ENCODE assay signal across 8 mouse cellular contexts in the genomic region with DNA sequence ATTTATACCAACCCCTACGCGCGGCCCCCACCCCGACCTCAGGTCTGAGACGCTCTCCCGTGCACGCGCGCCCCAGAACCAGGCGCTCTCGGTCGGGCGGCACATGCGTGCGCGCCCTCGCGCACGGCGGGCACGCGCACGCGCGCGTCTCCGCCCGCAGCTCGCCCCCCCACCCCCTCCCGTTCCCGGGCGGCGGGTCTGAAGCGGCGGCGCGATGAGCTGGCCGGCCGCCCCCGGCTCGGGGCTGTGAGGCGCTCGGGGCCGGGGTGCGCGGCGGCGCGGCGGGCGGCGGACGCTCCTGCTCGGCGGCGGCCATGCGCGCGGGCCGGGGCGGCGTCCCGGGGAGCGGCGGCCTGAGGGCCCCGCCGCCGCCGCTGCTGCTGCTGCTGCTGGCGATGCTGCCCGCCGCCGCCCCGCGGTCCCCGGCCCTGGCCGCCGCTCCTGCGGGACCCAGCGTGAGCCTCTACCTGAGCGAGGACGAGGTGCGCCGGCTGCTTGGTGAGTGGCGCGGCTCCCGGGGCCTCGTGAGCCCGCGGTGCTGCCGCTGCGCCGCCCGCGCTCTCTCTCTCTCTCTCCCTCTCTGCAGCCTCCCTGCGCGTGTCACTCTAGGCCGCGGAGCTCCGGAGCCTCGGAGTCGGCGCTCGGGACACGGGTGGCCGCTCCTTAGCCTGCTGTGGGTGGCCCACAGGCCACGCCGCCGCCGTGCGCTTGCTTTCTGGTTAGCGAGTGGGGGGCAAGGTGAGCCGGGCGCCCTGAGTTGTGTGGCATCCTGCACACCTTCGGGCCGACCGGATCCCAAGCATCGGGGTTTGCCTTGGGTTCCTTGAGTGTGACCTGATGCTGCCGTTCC. TPM values are rescaled to one million over a fixed set of nuclear protein-coding genes. Genes with fewer than 3 reads are reported as not detected.
DNase-seq lines count a peak whose midpoint lies in the region; ATAC-seq and TF ChIP-seq lines count a peak whose summit lies in the region.

A gene (plus strand): TSS at position 176 of the 850 bp plus-strand sequence.

- peak within 1 kb of the TSS; percentile 98 for H3K9ac ChIP-seq in embryonic facial prominence, embryonic 15.5 days
- H3K9ac ChIP-seq in kidney, embryonic 14.5 days (ENCODE audit: low read depth, low read length): peak within 1 kb of the TSS; percentile 98
- peak within 1 kb of the TSS; percentile 91 for H3K9ac ChIP-seq in limb, embryonic 15.5 days
- peak within 1 kb of the TSS; percentile 92 for H3K9ac ChIP-seq in stomach, embryonic 14.5 days (replicated peaks; ENCODE audit: low read depth, low read length)

- H3K4me3 ChIP-seq in bone marrow, adult 2 months (replicated peaks; ENCODE audit: control insufficient read depth, low read depth, low read length): peak within 1 kb of the TSS; percentile 48
- peak within 1 kb of the TSS; percentile 93 for H3K4me3 ChIP-seq in embryonic facial prominence, embryonic 15.5 days (replicated peaks)
- H3K4me3 ChIP-seq in heart, embryonic 10.5 days: peak within 1 kb of the TSS; percentile 83
- H3K4me3 ChIP-seq in kidney, embryonic 14.5 days (ENCODE audit: low read length): peak within 1 kb of the TSS; percentile 93
- peak within 1 kb of the TSS; percentile 63 for H3K4me3 ChIP-seq in limb, embryonic 15.5 days
- H3K4me3 ChIP-seq in stomach, embryonic 14.5 days (ENCODE audit: low read depth, low read length): peak within 1 kb of the TSS; percentile 93

- WGBS in bone marrow, adult 2 months: 3% methylated on average over 114 of the region's 119 CpGs
- whole genome bisulfite sequencing in embryonic facial prominence, embryonic 15.5 days: under 1% methylated on average over 66 of the region's 119 CpGs
- WGBS in heart, embryonic 10.5 days: 8% methylated on average over 113 of the region's 119 CpGs
- WGBS in kidney, embryonic 14.5 days: under 1% methylated on average over 78 of the region's 119 CpGs
- under 1% methylated on average over 77 of the region's 119 CpGs for WGBS in limb, embryonic 15.5 days
- WGBS in stomach, embryonic 14.5 days: under 1% methylated on average over 106 of the region's 119 CpGs

- DNase-seq in CD4-positive helper T cell, adult 2 months (ENCODE audit: low read depth, low spot score): peak; percentile 73
- peak; percentile 84 for DNase-seq in heart, embryonic 10.5 days (ENCODE audit: low spot score)
- DNase-seq in naive thymus-derived CD4-positive, alpha-beta T cell, adult 2 months (ENCODE audit: low read depth): peak; percentile 3

- TF ChIP-seq CTCF in bone marrow, adult 2 months (IDR thresholded peaks at IDR 0.05; ENCODE audit: control insufficient read depth, insufficient read depth, low read length): no peak

- no peaks in the 10 kb centered on the region for H3K9me3 ChIP-seq in embryonic facial prominence, embryonic 15.5 days (replicated peaks)
- no peaks in the 10 kb centered on the region for H3K9me3 ChIP-seq in heart, embryonic 10.5 days
- no peaks in the 10 kb centered on the region for H3K9me3 ChIP-seq in kidney, embryonic 14.5 days (ENCODE audit: control insufficient read depth, low read length)
- no peaks in the 10 kb centered on the region for H3K9me3 ChIP-seq in limb, embryonic 15.5 days
- H3K9me3 ChIP-seq in stomach, embryonic 14.5 days (ENCODE audit: control insufficient read depth, low read depth, low read length): no peaks in the 10 kb centered on the region

- H3K27ac ChIP-seq in bone marrow, adult 2 months (ENCODE audit: control insufficient read depth, insufficient read depth, low read depth, low read length, poor library complexity): no peak within 1 kb of the TSS; the same call in 1 of the 2 replicates
- H3K27ac ChIP-seq in embryonic facial prominence, embryonic 15.5 days (replicated peaks): peak within 1 kb of the TSS; percentile 92
- H3K27ac ChIP-seq in heart, embryonic 10.5 days: peak within 1 kb of the TSS; percentile 96
- H3K27ac ChIP-seq in kidney, embryonic 14.5 days (ENCODE audit: low read depth, low read length): peak within 1 kb of the TSS; percentile 85
- peak within 1 kb of the TSS; percentile 91 for H3K27ac ChIP-seq in limb, embryonic 15.5 days
- H3K27ac ChIP-seq in stomach, embryonic 14.5 days (ENCODE audit: low read length): peak within 1 kb of the TSS; percentile 87

- peak; percentile 82 for ATAC-seq in embryonic facial prominence, embryonic 15.5 days (ENCODE audit: insufficient number of reproducible peaks, low FRiP score, low TSS enrichment, low read depth)
- ATAC-seq in kidney, embryonic 14.5 days (ENCODE audit: low FRiP score, low TSS enrichment): peak; percentile 82
- ATAC-seq in limb, embryonic 15.5 days (ENCODE audit: insufficient number of reproducible peaks, low FRiP score, low TSS enrichment, low read depth): peak; percentile 79
- peak; percentile 77 for ATAC-seq in stomach, embryonic 14.5 days (ENCODE audit: insufficient number of reproducible peaks, insufficient read depth, low FRiP score, low read depth)

- peak within 1 kb of the TSS; percentile 59 for H3K4me2 ChIP-seq in embryonic facial prominence, embryonic 15.5 days (replicated peaks)
- peak within 1 kb of the TSS; percentile 56 for H3K4me2 ChIP-seq in kidney, embryonic 14.5 days (replicated peaks; ENCODE audit: low read depth, low read length)
- H3K4me2 ChIP-seq in limb, embryonic 15.5 days: peak within 1 kb of the TSS; percentile 47
- peak within 1 kb of the TSS; percentile 64 for H3K4me2 ChIP-seq in stomach, embryonic 14.5 days (replicated peaks; ENCODE audit: low read depth, low read length)

- no peaks in the 10 kb centered on the region for H3K4me1 ChIP-seq in bone marrow, adult 2 months (ENCODE audit: control insufficient read depth, insufficient read depth, low read length)
- H3K4me1 ChIP-seq in embryonic facial prominence, embryonic 15.5 days: peaks cover 47% of the 10 kb centered on the region
- peaks cover 34% of the 10 kb centered on the region for H3K4me1 ChIP-seq in heart, embryonic 10.5 days
- peaks cover 28% of the 10 kb centered on the region for H3K4me1 ChIP-seq in kidney, embryonic 14.5 days (ENCODE audit: control insufficient read depth, insufficient read depth, low read length)
- H3K4me1 ChIP-seq in limb, embryonic 15.5 days: peaks cover 32% of the 10 kb centered on the region
- H3K4me1 ChIP-seq in stomach, embryonic 14.5 days (ENCODE audit: control insufficient read depth, insufficient read depth, low read length): peaks cover 18% of the 10 kb centered on the region

- TF ChIP-seq POLR2A in bone marrow, adult 2 months (IDR thresholded peaks at IDR 0.05; ENCODE audit: borderline replicate concordance, control insufficient read depth, low read depth, low read length): no peak

- no peaks in the 10 kb centered on the region for H3K36me3 ChIP-seq in embryonic facial prominence, embryonic 15.5 days
- no peaks in the 10 kb centered on the region for H3K36me3 ChIP-seq in heart, embryonic 10.5 days
- no peaks in the 10 kb centered on the region for H3K36me3 ChIP-seq in kidney, embryonic 14.5 days (ENCODE audit: control insufficient read depth, insufficient read depth, low read length)
- H3K36me3 ChIP-seq in limb, embryonic 15.5 days: no peaks in the 10 kb centered on the region
- H3K36me3 ChIP-seq in stomach, embryonic 14.5 days (ENCODE audit: control insufficient read depth, insufficient read depth, low read length): no peaks in the 10 kb centered on the region

- no peaks in the 10 kb centered on the region for H3K27me3 ChIP-seq in embryonic facial prominence, embryonic 15.5 days
- no peaks in the 10 kb centered on the region for H3K27me3 ChIP-seq in heart, embryonic 10.5 days (ENCODE audit: insufficient read depth, poor library complexity, severe bottlenecking)
- no peaks in the 10 kb centered on the region for H3K27me3 ChIP-seq in kidney, embryonic 14.5 days (ENCODE audit: control insufficient read depth, insufficient read depth, low read length)
- H3K27me3 ChIP-seq in limb, embryonic 15.5 days: no peaks in the 10 kb centered on the region
- H3K27me3 ChIP-seq in stomach, embryonic 14.5 days (ENCODE audit: control insufficient read depth, insufficient read depth, low read length): no peaks in the 10 kb centered on the region

RNA-seq across cellular contexts. Expression of the gene that starts here (rescaled TPM):
- 5.5 and 7.4 TPM in 2 replicates for polyA plus RNA-seq in bone marrow, adult 2 months (2011; ENCODE audit: insufficient read depth, insufficient read length, low replicate concordance, missing spikeins)
- polyA plus RNA-seq in embryonic facial prominence, embryonic 15.5 days (2015; fragmentation: Nextera tagmentation; extraction: Ambion mirVana): 24.8 and 33.1 TPM in 2 replicates
- 11.6 and 15.7 TPM in 2 replicates for polyA plus RNA-seq in heart, embryonic 10.5 days (2016; fragmentation: Nextera tagmentation; extraction: Ambion mirVana)
- 29.9 and 32.7 TPM in 2 replicates for polyA plus RNA-seq in kidney, embryonic 14.5 days (2014; fragmentation: Nextera tagmentation; extraction: Ambion mirVana)
- 24.8 and 26.1 TPM in 2 replicates for polyA plus RNA-seq in limb, embryonic 15.5 days (2015; fragmentation: Nextera tagmentation; extraction: Ambion mirVana)
- polyA plus RNA-seq in stomach, embryonic 14.5 days (2014; fragmentation: Nextera tagmentation; extraction: Ambion mirVana): 28.6 and 31.3 TPM in 2 replicates

Comparison
In these comparisons a context has a peak if more than half of its experiments do, and no peak if none do; other contexts are left out.
1. DNase-seq: peak in every context shown above with its lines; median percentile 84 in heart, embryonic 10.5 days; 73 in CD4-positive helper T cell, adult 2 months; 3 in naive thymus-derived CD4-positive, alpha-beta T cell, adult 2 months.